Mouse (Mus musculus): Measurements from ENCODE around the gene Hspa12b. TPM values are rescaled to one million over a fixed set of nuclear protein-coding genes. Genes with fewer than 3 reads are reported as not detected.
A peak's percentile ranks its signal among the peaks of the same experiment; 100 is the strongest.

Gene Hspa12b
- polyA plus RNA-seq, 1 experiment, result 8.0 TPM

DNA sequence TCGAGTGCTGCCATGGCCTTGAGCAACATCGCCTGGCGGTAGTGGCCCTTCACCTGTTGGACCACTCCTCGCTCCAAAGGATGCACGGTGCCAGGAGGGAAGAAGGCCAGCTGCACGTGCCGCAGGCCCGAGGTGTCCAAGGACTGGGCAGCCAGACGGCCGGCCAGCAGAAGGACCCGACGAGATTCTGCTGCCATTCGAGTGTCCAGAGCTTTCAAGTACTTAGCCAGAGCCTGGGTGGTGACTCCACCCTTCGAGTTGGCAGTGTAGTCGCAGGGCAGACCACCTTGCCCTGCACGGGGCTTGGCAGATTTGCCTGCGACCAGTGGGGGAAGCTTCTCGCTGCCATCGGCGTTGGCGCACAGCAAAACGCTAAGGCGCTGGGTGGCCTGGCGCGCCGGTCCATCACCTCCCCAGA, 51.8 kb downstream of the Hspa12b start:
- H3K4me3 ChIP-seq (replicated peaks; ENCODE audit: insufficient read depth, low read depth, low read length), result peak overlapping the region; percentile 65
- peak in 1 of 2 experiments; percentile 40 for DNase-seq
- peaks cover 15% of the 10 kb centered on the region for H3K4me1 ChIP-seq (ENCODE audit: control insufficient read depth, insufficient read depth, low read length)
- H3K27me3 ChIP-seq (ENCODE audit: control insufficient read depth, insufficient read depth, low read length), result no peaks in the 10 kb centered on the region
- 4% methylated on average over 26 of the region's 26 CpGs for WGBS
- no peak overlapping the region for H3K27ac ChIP-seq (ENCODE audit: insufficient read depth, low read length)
- TF ChIP-seq POLR2A (IDR thresholded peaks at IDR 0.05; ENCODE audit: borderline replicate concordance, insufficient read depth, low read length) (no peak), CTCF (IDR thresholded peaks at IDR 0.05; ENCODE audit: borderline replicate concordance, insufficient read depth, low read depth, low read length) (no peak)

DNA sequence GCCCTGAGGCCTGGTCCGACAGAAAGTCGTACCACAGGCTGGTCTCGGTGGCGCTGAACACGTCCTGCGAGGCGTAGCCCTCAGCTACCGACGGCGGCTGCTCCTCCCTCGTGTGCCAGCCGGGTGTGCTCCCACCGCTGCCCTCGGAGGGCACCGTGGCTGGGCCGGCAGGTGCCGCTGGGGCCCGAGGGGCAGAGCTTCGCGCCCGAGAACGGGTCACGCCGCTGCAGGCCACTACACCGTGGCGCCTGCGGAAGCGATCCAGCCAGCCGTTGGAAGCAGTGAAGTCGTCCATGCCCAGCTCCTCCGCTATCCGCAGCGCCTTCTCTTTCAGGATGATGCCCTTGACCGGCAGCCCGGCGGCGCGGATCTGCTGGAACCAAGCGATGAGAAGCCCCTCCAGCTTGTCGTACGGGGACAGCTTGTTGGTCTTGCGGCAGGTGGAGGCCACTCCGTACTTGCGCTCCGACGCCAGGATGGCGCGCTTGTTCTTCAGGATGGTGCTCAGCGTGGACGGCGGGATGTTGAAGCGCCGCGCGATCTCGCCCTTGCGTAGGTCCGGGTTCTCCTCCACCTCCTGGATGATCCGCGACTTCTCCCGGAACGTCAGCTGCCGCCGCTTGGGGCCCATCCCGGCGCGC, 52.3 kb downstream of the Hspa12b start:
- under 1% methylated on average over 67 of the region's 67 CpGs for WGBS
- DNase-seq, result peak; percentile 70 to 75

DNA sequence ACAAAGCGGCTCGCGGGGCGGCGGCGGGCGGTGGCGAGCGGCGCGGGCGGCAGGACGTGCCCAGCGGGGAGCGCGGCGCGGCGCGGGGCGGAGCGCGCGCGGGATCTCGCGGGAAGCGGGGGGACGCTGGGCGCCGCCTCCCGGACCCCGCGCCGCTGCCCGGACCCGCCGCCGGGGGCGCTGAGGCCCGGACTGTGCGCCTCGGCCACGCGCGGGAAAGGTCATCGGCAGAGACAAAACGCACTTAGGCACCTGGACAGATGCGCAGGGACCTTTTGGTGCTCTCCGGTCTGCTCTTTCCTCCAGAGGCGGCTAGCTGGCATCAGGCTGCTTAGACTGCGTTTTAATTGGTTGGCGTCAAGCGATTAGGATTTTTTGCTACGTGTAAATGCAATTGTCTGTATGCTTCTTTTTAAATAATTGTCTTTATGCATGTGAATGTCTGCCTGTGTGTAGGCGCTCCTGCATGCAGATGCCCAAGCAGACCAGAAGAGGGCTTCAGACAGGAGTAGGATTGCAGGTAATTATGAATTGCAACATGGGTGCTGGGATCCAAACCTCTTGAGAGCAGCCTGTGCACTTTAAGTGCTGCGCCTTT, 53.0 kb downstream of the Hspa12b start, which contains the start of gene Cenpb:
TSS of gene Cenpb (minus strand) at position 78 of the 598 bp plus-strand sequence.
- H3K27ac ChIP-seq (ENCODE audit: insufficient read depth, low read length), result peak within 1 kb of the TSS; percentile 80

More for the DNA sequence above, 52.3 kb downstream of the Hspa12b start:
- Histone ChIP-seq H3K4me1 (ENCODE audit: control insufficient read depth, insufficient read depth, low read length) (peaks cover 15% of the 10 kb centered on the region), H3K27me3 (ENCODE audit: control insufficient read depth, insufficient read depth, low read length) (no peaks in the 10 kb centered on the region), H3K27ac (ENCODE audit: insufficient read depth, low read length) (peak overlapping the region; percentile 15), H3K4me3 (replicated peaks; ENCODE audit: insufficient read depth, low read depth, low read length) (peak overlapping the region; percentile 65)
- TF ChIP-seq CTCF (IDR thresholded peaks at IDR 0.05; ENCODE audit: borderline replicate concordance, insufficient read depth, low read depth, low read length) (no peak), POLR2A (IDR thresholded peaks at IDR 0.05; ENCODE audit: borderline replicate concordance, insufficient read depth, low read length) (no peak)

DNA sequence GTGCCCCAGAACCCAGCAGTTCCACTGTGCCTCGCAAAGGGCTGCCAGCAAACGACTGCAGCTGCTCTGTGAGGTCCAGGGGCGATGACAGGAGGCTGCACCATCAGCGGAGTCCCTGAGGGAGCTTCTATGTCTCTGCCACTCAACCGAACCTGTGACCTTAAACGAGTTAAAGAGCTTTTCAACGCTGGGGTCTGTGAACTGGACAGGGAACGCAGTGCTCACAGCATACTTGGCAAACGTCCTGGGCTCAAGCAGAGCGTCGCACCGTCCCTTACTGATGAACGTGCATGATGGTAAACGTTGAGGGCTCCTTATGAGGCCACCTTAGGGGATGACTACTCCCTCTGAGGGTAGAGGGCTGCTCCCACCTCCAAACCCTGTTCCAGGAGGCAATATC, 59.3 kb downstream of the Hspa12b start:
- TF ChIP-seq CTCF (IDR thresholded peaks at IDR 0.05; ENCODE audit: borderline replicate concordance, insufficient read depth, low read depth, low read length), result no peak
- no peak for TF ChIP-seq POLR2A (IDR thresholded peaks at IDR 0.05; ENCODE audit: borderline replicate concordance, insufficient read depth, low read length)
- peak overlapping the region; percentile 38; the same call in 1 of the 2 replicates for H3K27ac ChIP-seq (ENCODE audit: insufficient read depth, low read length)
- H3K4me3 ChIP-seq (replicated peaks; ENCODE audit: insufficient read depth, low read depth, low read length), result peak overlapping the region; percentile 92
- WGBS, result 1% methylated on average over 14 of the region's 14 CpGs
- H3K4me1 ChIP-seq (ENCODE audit: control insufficient read depth, insufficient read depth, low read length), result peaks cover 6% of the 10 kb centered on the region; the same call in 1 of the 2 replicates
- H3K27me3 ChIP-seq (ENCODE audit: control insufficient read depth, insufficient read depth, low read length), result no peaks in the 10 kb centered on the region
- no peak for DNase-seq

More for the DNA sequence above, 53.0 kb downstream of the Hspa12b start, which contains the start of gene Cenpb:
- 3% methylated on average over 56 of the region's 57 CpGs for WGBS
- DNase-seq, result peak; percentile 87 to 88
- TF ChIP-seq CTCF (IDR thresholded peaks at IDR 0.05; ENCODE audit: borderline replicate concordance, insufficient read depth, low read depth, low read length) (peak; percentile 56; the same call in 1 of the 2 replicates), POLR2A (IDR thresholded peaks at IDR 0.05; ENCODE audit: borderline replicate concordance, insufficient read depth, low read length) (peak; percentile 76)
- H3K4me3 ChIP-seq (replicated peaks; ENCODE audit: insufficient read depth, low read depth, low read length), result peak within 1 kb of the TSS; percentile 95
- peaks cover 15% of the 10 kb centered on the region for H3K4me1 ChIP-seq (ENCODE audit: control insufficient read depth, insufficient read depth, low read length)
- no peaks in the 10 kb centered on the region for H3K27me3 ChIP-seq (ENCODE audit: control insufficient read depth, insufficient read depth, low read length)

DNA sequence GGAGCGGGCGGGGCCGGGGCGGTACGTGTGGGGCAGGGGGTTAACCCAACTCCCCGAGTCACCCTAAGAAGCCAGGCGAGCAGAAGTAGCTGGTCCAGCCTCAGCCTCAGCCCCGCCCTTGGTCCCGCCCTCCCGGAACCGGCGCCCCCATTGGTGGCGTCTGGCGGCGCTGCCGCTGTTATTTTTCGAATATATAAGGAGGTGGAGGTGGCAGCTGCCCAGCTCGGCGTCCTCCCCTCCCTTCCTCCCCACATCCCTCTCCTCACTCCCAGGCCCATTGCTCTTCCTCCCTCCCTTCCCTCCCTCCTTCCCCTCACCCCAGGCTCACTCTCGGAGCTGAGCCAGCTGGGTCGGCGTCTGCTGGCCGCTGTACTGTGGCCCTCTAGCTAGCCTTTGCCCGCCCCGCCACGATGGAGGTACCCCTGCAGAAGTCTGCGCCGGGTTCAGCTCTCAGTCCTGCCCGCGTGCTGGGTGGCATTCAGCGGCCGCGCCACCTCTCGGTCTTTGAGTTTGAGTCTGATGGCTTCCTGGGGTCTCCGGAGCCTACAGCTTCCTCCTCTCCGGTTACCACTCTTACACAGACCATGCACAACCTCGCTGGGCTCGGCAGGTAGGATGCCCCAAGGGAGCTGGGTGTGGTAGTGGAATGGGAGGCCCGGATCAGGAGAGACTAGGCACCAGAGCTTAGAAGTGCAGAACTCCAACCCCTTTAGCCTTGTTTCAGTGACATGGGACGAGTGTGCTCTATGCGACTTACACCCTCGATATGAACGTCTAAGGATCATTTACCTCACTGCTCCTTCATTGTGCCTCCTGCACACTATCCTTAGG, 59.9 kb downstream of the Hspa12b start, which contains the start of the genes Cdc25b and Spef1:
TSS of gene Cdc25b (plus strand) at position 179 of the 831 bp plus-strand sequence.
TSS of gene Spef1 (minus strand) at position 512 of the 831 bp plus-strand sequence.
- TF ChIP-seq POLR2A (IDR thresholded peaks at IDR 0.05; ENCODE audit: borderline replicate concordance, insufficient read depth, low read length), result peak; percentile 41; the same call in 1 of the 2 replicates
- TF ChIP-seq CTCF (IDR thresholded peaks at IDR 0.05; ENCODE audit: borderline replicate concordance, insufficient read depth, low read depth, low read length), result no peak
- peak within 1 kb of the TSS; percentile 92 for H3K4me3 ChIP-seq (replicated peaks; ENCODE audit: insufficient read depth, low read depth, low read length)
- peak; percentile 86 for DNase-seq
- no peaks in the 10 kb centered on the region for H3K27me3 ChIP-seq (ENCODE audit: control insufficient read depth, insufficient read depth, low read length)
- H3K4me1 ChIP-seq (ENCODE audit: control insufficient read depth, insufficient read depth, low read length), result peaks cover 6% of the 10 kb centered on the region; the same call in 1 of the 2 replicates
- WGBS, result 1% methylated on average over 43 of the region's 43 CpGs
- peak within 1 kb of the TSS; percentile 52 for H3K27ac ChIP-seq (ENCODE audit: insufficient read depth, low read length)

DNA sequence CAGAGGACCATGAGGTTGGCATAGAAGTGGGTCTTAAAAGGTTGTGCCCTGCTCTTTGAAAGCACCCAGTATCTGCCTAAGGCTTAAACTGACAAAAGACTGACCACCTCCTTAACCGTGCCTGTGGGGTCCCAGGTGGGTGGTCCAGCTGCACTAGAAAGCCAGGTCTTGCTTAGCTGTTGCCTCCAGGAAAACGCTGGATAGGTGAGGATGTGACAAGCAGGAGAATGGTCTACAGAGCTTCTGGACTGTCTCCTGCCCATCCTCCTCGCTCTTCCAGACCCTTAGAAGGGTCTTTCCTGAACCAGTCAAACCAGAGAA, 60.5 kb downstream of the Hspa12b start:
- Histone ChIP-seq H3K27ac (ENCODE audit: insufficient read depth, low read length) (no peak overlapping the region), H3K4me1 (ENCODE audit: control insufficient read depth, insufficient read depth, low read length) (peaks cover 6% of the 10 kb centered on the region; the same call in 1 of the 2 replicates), H3K27me3 (ENCODE audit: control insufficient read depth, insufficient read depth, low read length) (no peaks in the 10 kb centered on the region), H3K4me3 (replicated peaks; ENCODE audit: insufficient read depth, low read depth, low read length) (peak overlapping the region; percentile 92)
- no peak for DNase-seq
- TF ChIP-seq CTCF (IDR thresholded peaks at IDR 0.05; ENCODE audit: borderline replicate concordance, insufficient read depth, low read depth, low read length) (no peak), POLR2A (IDR thresholded peaks at IDR 0.05; ENCODE audit: borderline replicate concordance, insufficient read depth, low read length) (no peak)
- 41% methylated on average over 3 of the region's 3 CpGs for WGBS

DNA sequence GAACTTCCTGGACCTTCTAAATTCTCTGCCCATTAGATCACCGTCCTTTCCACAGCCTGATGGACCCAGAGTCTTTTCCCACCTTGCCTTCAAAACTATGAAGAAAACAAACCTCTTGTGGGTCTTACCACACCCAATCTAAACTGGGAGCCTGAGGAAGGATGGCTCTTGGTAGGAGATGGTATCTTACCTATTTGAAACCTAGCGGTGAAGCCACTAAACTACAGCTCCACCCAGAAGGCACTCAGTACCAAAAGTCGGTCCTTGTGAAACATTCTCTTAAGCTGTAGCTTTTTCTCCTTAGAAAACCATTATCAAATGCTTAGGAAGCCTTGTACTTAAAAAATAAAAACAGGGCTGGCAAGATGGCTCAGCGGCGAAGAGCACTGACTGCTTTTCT, 61.2 kb downstream of the Hspa12b start:
- H3K27me3 ChIP-seq (ENCODE audit: control insufficient read depth, insufficient read depth, low read length), result no peaks in the 10 kb centered on the region
- H3K27ac ChIP-seq (ENCODE audit: insufficient read depth, low read length), result no peak overlapping the region
- 93% methylated on average over 5 of the region's 5 CpGs for WGBS
- TF ChIP-seq CTCF (IDR thresholded peaks at IDR 0.05; ENCODE audit: borderline replicate concordance, insufficient read depth, low read depth, low read length), result no peak
- no peak for TF ChIP-seq POLR2A (IDR thresholded peaks at IDR 0.05; ENCODE audit: borderline replicate concordance, insufficient read depth, low read length)
- H3K4me3 ChIP-seq (replicated peaks; ENCODE audit: insufficient read depth, low read depth, low read length), result no peak overlapping the region
- no peak for DNase-seq
- peaks cover 6% of the 10 kb centered on the region; the same call in 1 of the 2 replicates for H3K4me1 ChIP-seq (ENCODE audit: control insufficient read depth, insufficient read depth, low read length)

Data from cerebellum, adult 2 months (tissue).